Mouse (Mus musculus): ENCODE results near the gene Ehd2. TPM values are rescaled to one million over a fixed set of nuclear protein-coding genes. Genes with fewer than 3 reads are reported as not detected.

The Ehd2 gene
- polyA plus RNA-seq, 1 experiment from 2014 or later, result 67.1 TPM

DNA sequence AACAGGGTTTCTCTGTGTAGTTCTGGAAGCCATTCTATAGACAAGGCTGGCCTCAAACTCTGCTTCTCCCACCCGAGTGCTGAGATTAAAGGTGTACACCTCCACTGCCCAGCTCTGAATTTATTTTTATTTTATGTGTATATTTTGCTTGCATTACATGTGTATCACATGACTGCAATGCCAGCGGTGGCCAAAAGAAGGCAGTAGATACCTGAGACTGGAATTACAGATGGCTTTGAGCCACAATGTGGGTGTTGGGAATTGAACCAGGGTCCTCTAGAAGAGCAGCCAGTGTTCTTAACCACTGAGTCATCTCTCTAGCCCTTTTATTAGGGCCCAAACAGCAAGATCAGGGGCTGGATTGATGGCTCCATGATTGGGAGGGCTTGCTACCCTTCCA, 36.8 kb downstream of the Ehd2 start:
- H3K36me3 ChIP-seq (ENCODE audit: control insufficient read depth, insufficient read depth, low read length), result 0 out of 2 replicates have a peak, but pooled peaks cover under 1% of the 10 kb centered on the region
- no peak overlapping the region for H3K4me2 ChIP-seq (ENCODE audit: low read depth, low read length)
- no peaks in the 10 kb centered on the region for H3K4me1 ChIP-seq (ENCODE audit: control insufficient read depth, insufficient read depth, low read length)
- no peak overlapping the region for H3K27ac ChIP-seq (replicated peaks; ENCODE audit: low read depth, low read length)
- no peak overlapping the region for H3K4me3 ChIP-seq (ENCODE audit: low read depth, low read length)
- no peak for ATAC-seq (ENCODE audit: low read depth)
- H3K27me3 ChIP-seq (replicated peaks; ENCODE audit: control insufficient read depth, insufficient read depth, low read length), result no peaks in the 10 kb centered on the region
- no peak overlapping the region for H3K9ac ChIP-seq (ENCODE audit: low read depth, low read length)
- DNase-seq (ENCODE audit: low spot score), result no peak
- WGBS, result 62% methylated on average over 2 of the region's 2 CpGs
- no peaks in the 10 kb centered on the region for H3K9me3 ChIP-seq (ENCODE audit: control insufficient read depth, low read length)

DNA sequence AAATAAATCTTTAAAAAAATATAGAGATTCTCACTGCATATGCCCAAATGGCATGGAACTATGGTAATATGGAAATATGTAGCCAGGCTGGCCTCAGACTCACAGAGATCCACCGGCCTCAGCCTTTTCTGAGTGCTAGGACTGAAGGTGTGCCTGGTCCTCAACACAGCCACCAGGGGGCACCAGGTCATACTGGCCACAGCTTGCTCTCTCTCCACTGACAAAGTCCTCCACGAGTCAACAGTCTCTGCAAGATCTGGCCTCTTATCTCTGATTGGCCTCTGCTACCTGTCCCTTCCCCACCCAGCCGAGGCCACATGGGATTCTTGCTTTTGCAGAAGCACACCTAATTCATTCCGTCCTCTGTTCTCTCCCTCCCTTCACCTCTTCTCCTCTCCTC, 37.5 kb downstream of the Ehd2 start:
- DNase-seq (ENCODE audit: low spot score), result no peak
- ATAC-seq (ENCODE audit: low read depth), result 0 out of 2 replicates have a peak, but pooled peaks have one; percentile 51
- Histone ChIP-seq H3K27ac (replicated peaks; ENCODE audit: low read depth, low read length) (no peak overlapping the region), H3K27me3 (replicated peaks; ENCODE audit: control insufficient read depth, insufficient read depth, low read length) (no peaks in the 10 kb centered on the region), H3K36me3 (ENCODE audit: control insufficient read depth, insufficient read depth, low read length) (no peaks in the 10 kb centered on the region), H3K9me3 (ENCODE audit: control insufficient read depth, low read length) (no peaks in the 10 kb centered on the region), H3K4me1 (ENCODE audit: control insufficient read depth, insufficient read depth, low read length) (no peaks in the 10 kb centered on the region), H3K4me3 (ENCODE audit: low read depth, low read length) (no peak overlapping the region), H3K4me2 (ENCODE audit: low read depth, low read length) (no peak overlapping the region), H3K9ac (ENCODE audit: low read depth, low read length) (no peak overlapping the region)
- 30% methylated on average over 4 of the region's 4 CpGs for WGBS

DNA sequence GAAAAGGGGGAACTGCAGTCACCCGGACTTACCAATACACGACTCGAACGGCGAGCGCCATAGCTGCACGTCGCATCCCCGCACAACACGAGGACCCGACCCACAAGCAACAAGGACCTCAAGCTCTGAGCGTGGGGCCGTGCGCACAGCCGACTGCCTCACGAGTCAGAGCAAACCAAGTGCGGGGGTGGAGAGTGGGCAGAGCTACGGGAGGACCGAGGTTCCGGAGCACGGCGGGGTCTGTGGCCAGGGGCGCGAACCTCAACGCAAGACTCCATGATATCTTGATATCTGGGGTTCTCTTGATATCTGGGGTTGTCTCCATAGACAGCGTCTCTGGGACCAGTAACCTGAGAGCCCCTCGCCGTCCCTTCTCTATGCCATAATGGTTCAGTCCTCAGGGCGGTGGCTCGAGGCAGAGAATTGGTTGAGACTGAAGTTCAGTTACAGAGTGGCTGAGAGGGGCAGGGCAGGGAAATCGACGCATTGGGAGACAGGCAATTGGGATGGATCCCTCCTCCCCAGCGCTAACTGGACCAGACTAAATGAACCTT, 45.1 kb downstream of the Ehd2 start, which contains the start of gene Selenow:
Gene Selenow, minus strand, starts transcription at position 183 of the 554 bp plus-strand sequence.
- H3K4me1 ChIP-seq (ENCODE audit: control insufficient read depth, insufficient read depth, low read length), result peaks cover 17% of the 10 kb centered on the region
- H3K36me3 ChIP-seq (ENCODE audit: control insufficient read depth, insufficient read depth, low read length), result peaks cover 28% of the 10 kb centered on the region
- DNase-seq (ENCODE audit: low spot score) (peak; percentile 97), ATAC-seq (ENCODE audit: low read depth) (peak; percentile 97)
- H3K4me2 ChIP-seq (ENCODE audit: low read depth, low read length), result peak within 1 kb of the TSS; percentile 82
- H3K27ac ChIP-seq (replicated peaks; ENCODE audit: low read depth, low read length), result peak within 1 kb of the TSS; percentile 82
- H3K27me3 ChIP-seq (replicated peaks; ENCODE audit: control insufficient read depth, insufficient read depth, low read length), result no peaks in the 10 kb centered on the region
- H3K9ac ChIP-seq (ENCODE audit: low read depth, low read length), result peak within 1 kb of the TSS; percentile 71
- H3K9me3 ChIP-seq (ENCODE audit: control insufficient read depth, low read length), result no peaks in the 10 kb centered on the region
- under 1% methylated on average over 30 of the region's 33 CpGs for WGBS
- H3K4me3 ChIP-seq (ENCODE audit: low read depth, low read length), result peak within 1 kb of the TSS; percentile 74

DNA sequence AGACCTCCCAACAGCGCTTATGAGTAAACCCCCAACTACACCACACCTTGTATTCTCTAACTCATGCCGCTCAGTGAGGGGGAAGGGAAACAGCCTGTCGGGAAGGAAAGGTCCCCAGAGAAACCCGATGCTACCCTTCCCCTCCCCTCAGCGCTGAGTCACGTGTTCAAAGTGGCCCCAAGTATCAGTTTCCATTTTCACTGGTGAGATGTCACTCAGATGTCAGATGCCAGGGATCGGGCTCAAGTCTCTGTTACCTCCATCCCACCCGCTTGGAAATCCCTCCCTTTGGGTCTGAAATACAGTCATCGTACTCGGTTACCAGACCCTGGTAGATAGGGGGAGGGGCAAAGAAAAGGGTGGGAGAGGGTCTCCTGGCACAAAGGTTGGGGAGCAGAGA, 45.6 kb downstream of the Ehd2 start:
- H3K36me3 ChIP-seq (ENCODE audit: control insufficient read depth, insufficient read depth, low read length), result peaks cover 33% of the 10 kb centered on the region
- DNase-seq (ENCODE audit: low spot score) (peak; percentile 89), ATAC-seq (ENCODE audit: low read depth) (peak; percentile 60)
- peaks cover 17% of the 10 kb centered on the region for H3K4me1 ChIP-seq (ENCODE audit: control insufficient read depth, insufficient read depth, low read length)
- no peaks in the 10 kb centered on the region for H3K27me3 ChIP-seq (replicated peaks; ENCODE audit: control insufficient read depth, insufficient read depth, low read length)
- no peaks in the 10 kb centered on the region for H3K9me3 ChIP-seq (ENCODE audit: control insufficient read depth, low read length)
- peak overlapping the region; percentile 71 for H3K9ac ChIP-seq (ENCODE audit: low read depth, low read length)
- H3K4me2 ChIP-seq (ENCODE audit: low read depth, low read length), result peak overlapping the region; percentile 82
- peak overlapping the region; percentile 74 for H3K4me3 ChIP-seq (ENCODE audit: low read depth, low read length)
- peak overlapping the region; percentile 82 for H3K27ac ChIP-seq (replicated peaks; ENCODE audit: low read depth, low read length)
- WGBS, result 0% methylated on average over 10 of the region's 10 CpGs

DNA sequence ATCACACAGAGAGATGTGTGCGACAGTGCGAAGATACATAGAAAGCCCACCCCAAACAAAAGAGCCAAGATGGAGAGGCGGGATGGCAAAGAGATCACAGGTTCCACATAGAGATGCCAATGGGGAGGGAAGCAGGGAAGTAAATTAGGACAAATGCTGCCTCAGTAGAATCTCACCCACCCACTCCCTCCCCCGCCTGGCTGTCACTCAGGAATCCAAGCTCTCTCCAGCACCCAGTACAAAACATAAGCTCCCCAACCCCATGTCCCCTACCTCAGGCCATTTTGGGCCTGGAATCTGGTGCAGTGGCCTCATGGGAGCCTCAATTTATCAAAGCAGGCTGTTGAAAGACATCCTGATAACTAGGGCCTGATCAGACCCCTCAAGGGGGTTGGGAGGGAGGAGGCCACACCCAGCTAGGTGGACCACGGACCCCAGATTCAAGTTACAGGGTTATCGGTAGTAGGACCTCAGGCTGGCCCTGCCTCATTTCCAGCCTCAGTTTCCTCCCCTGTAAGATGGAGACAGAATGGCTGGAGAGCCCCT, 46.6 kb downstream of the Ehd2 start:
- ATAC-seq (ENCODE audit: low read depth), result no peak
- Histone ChIP-seq H3K9ac (ENCODE audit: low read depth, low read length) (peak overlapping the region; percentile 71), H3K4me3 (ENCODE audit: low read depth, low read length) (peak overlapping the region; percentile 74), H3K36me3 (ENCODE audit: control insufficient read depth, insufficient read depth, low read length) (peaks cover 37% of the 10 kb centered on the region), H3K27ac (replicated peaks; ENCODE audit: low read depth, low read length) (no peak overlapping the region), H3K4me1 (ENCODE audit: control insufficient read depth, insufficient read depth, low read length) (peaks cover 17% of the 10 kb centered on the region), H3K9me3 (ENCODE audit: control insufficient read depth, low read length) (no peaks in the 10 kb centered on the region), H3K4me2 (ENCODE audit: low read depth, low read length) (peak overlapping the region; percentile 82), H3K27me3 (replicated peaks; ENCODE audit: control insufficient read depth, insufficient read depth, low read length) (no peaks in the 10 kb centered on the region)
- no peak for DNase-seq (ENCODE audit: low spot score)
- 89% methylated on average over 6 of the region's 6 CpGs for WGBS

DNA sequence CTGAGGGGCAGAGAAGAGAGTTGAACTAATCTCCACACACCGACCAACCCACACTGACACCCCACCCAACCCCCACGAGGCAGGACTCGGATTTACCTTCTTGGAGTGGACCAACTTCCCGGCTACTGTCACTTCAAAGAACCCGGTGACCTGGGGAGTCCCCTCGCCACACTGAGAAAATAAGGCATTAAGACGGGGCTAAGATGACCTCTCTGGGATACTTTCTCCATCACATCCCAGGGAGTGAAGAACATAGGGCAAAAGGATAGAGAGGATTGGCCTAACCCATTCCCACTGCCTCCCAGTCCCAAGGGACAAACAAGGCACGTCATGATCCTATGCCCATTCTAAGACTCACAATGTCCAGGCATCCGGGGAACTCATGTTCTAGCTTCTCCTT, 47.4 kb downstream of the Ehd2 start:
- H3K9ac ChIP-seq (ENCODE audit: low read depth, low read length), result no peak overlapping the region
- H3K4me3 ChIP-seq (ENCODE audit: low read depth, low read length), result no peak overlapping the region
- H3K4me2 ChIP-seq (ENCODE audit: low read depth, low read length), result peak overlapping the region; percentile 82
- H3K9me3 ChIP-seq (ENCODE audit: control insufficient read depth, low read length), result no peaks in the 10 kb centered on the region
- ATAC-seq (ENCODE audit: low read depth) (no peak), DNase-seq (ENCODE audit: low spot score) (no peak)
- 94% methylated on average over 9 of the region's 9 CpGs for WGBS
- peaks cover 17% of the 10 kb centered on the region for H3K4me1 ChIP-seq (ENCODE audit: control insufficient read depth, insufficient read depth, low read length)
- H3K27ac ChIP-seq (replicated peaks; ENCODE audit: low read depth, low read length), result no peak overlapping the region
- no peaks in the 10 kb centered on the region for H3K27me3 ChIP-seq (replicated peaks; ENCODE audit: control insufficient read depth, insufficient read depth, low read length)
- peaks cover 37% of the 10 kb centered on the region for H3K36me3 ChIP-seq (ENCODE audit: control insufficient read depth, insufficient read depth, low read length)

DNA sequence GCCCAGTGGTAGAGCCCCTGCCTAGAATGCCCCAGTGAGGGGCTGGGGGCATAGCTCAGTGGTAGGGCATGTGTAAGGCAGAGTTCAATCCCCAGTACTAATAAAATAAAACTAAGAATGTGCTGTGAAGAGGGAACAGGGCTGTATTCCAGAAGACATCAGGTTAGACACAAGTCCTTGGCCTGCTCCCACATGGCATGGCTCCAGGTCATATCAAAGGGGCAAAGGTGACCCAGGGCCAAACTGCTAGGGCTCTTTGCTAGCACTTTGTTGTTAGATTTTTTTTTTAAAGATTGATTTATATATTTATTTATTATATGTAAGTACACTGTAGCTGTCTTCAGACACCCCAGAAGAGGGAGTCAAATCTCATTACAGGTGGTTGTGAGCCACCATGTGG, 49.0 kb downstream of the Ehd2 start:
- no peaks in the 10 kb centered on the region for H3K9me3 ChIP-seq (ENCODE audit: control insufficient read depth, low read length)
- DNase-seq (ENCODE audit: low spot score), result no peak
- H3K4me3 ChIP-seq (ENCODE audit: low read depth, low read length), result no peak overlapping the region
- H3K4me1 ChIP-seq (ENCODE audit: control insufficient read depth, insufficient read depth, low read length), result peaks cover 17% of the 10 kb centered on the region
- H3K4me2 ChIP-seq (ENCODE audit: low read depth, low read length), result no peak overlapping the region
- H3K27ac ChIP-seq (replicated peaks; ENCODE audit: low read depth, low read length), result no peak overlapping the region
- no peak for ATAC-seq (ENCODE audit: low read depth)
- no peaks in the 10 kb centered on the region for H3K27me3 ChIP-seq (replicated peaks; ENCODE audit: control insufficient read depth, insufficient read depth, low read length)
- H3K9ac ChIP-seq (ENCODE audit: low read depth, low read length), result no peak overlapping the region
- H3K36me3 ChIP-seq (ENCODE audit: control insufficient read depth, insufficient read depth, low read length), result peaks cover 37% of the 10 kb centered on the region

DNA sequence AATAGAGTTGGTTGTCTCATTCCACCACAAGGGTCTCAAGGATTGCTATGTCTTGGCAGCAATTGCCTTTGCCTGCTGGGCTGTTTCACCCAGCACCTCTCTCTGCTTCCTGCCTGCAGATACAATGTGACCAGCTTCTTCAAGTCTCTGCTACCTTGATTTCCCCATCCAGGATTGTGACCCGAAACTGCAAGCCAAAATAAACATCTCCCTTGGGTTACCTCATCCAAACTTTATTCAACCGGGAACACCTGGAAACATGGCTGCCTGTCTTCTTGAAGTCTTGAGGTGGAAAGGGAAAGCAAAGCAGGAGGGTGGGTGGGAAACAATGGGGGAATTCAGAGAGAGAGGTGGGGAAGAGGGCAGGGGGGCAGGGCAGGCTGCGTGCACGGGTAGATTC, 50.4 kb downstream of the Ehd2 start:
- DNase-seq (ENCODE audit: low spot score) (no peak), ATAC-seq (ENCODE audit: low read depth) (no peak)
- H3K27ac ChIP-seq (replicated peaks; ENCODE audit: low read depth, low read length), result no peak overlapping the region
- H3K4me1 ChIP-seq (ENCODE audit: control insufficient read depth, insufficient read depth, low read length), result peaks cover 13% of the 10 kb centered on the region
- H3K27me3 ChIP-seq (replicated peaks; ENCODE audit: control insufficient read depth, insufficient read depth, low read length), result no peaks in the 10 kb centered on the region
- H3K4me3 ChIP-seq (ENCODE audit: low read depth, low read length), result no peak overlapping the region
- no peak overlapping the region for H3K4me2 ChIP-seq (ENCODE audit: low read depth, low read length)
- no peak overlapping the region for H3K9ac ChIP-seq (ENCODE audit: low read depth, low read length)
- H3K36me3 ChIP-seq (ENCODE audit: control insufficient read depth, insufficient read depth, low read length), result peaks cover 37% of the 10 kb centered on the region
- H3K9me3 ChIP-seq (ENCODE audit: control insufficient read depth, low read length), result no peaks in the 10 kb centered on the region
- 57% methylated on average over 3 of the region's 4 CpGs for WGBS

DNA sequence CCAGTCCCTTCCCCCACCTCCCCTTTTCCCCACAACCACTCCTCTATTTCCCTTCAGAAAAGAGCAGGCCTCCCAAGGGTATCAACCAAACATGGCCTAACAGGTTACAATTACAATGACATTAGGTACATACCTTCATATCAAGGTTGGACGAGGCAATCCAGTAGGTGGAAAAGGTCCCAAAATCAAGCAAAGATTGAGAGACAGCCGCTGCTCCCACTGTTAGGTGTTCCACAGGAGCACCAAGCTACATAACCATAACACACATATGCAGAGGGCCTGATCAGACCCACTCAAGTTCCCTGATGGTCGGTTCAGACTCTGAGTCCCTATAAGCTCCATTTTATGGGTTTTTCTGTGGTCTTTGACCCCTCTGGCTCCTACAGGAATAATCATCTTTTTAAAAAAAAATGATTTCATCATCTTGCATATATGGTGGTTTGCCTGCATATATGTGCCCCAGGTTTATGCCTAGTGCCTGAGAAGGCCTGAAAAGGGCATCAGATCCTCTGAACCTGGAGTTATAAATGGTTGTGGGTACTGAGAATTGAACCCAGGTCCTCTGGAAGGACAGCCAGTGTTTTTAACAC, 51.1 kb downstream of the Ehd2 start:
- H3K4me1 ChIP-seq (ENCODE audit: control insufficient read depth, insufficient read depth, low read length), result peaks cover 13% of the 10 kb centered on the region
- H3K9ac ChIP-seq (ENCODE audit: low read depth, low read length), result no peak overlapping the region
- no peaks in the 10 kb centered on the region for H3K9me3 ChIP-seq (ENCODE audit: control insufficient read depth, low read length)
- no peak overlapping the region for H3K4me2 ChIP-seq (ENCODE audit: low read depth, low read length)
- ATAC-seq (ENCODE audit: low read depth) (no peak), DNase-seq (ENCODE audit: low spot score) (no peak)
- H3K27ac ChIP-seq (replicated peaks; ENCODE audit: low read depth, low read length), result no peak overlapping the region
- whole genome bisulfite sequencing, result 84% methylated on average over 3 of the region's 3 CpGs
- peaks cover 37% of the 10 kb centered on the region for H3K36me3 ChIP-seq (ENCODE audit: control insufficient read depth, insufficient read depth, low read length)
- H3K4me3 ChIP-seq (ENCODE audit: low read depth, low read length), result no peak overlapping the region
- H3K27me3 ChIP-seq (replicated peaks; ENCODE audit: control insufficient read depth, insufficient read depth, low read length), result no peaks in the 10 kb centered on the region
